Mouse (Mus musculus) G1E (cell line): ENCODE data around the gene Cpt1c. TPM values are rescaled to one million over a fixed set of nuclear protein-coding genes. Genes with fewer than 3 reads are reported as not detected.
A peak's percentile ranks its signal among the peaks of the same experiment; 100 is the strongest.

ENCODE experiments used
- ATAC-seq: 2 replicates; pipeline ENCODE4 v1.8.0; 2016; ENCODE audit warnings: mild to moderate bottlenecking; ENCODE audit not compliant: insufficient number of reproducible peaks, poor library complexity, low FRiP score, severe bottlenecking; ENCODE audit errors: extremely low read depth
- DNase-seq: peaks from one replicate; pipeline ENCODE4 v3.0.0; 2012; ENCODE audit warnings: low spot score
- H3K27me3 ChIP-seq: 2 replicates; pipeline ENCODE4 v1.6.1; 2012; ENCODE audit warnings: mild to moderate bottlenecking, low read length, inconsistent platforms; ENCODE audit not compliant: insufficient read depth
- H3K36me3 ChIP-seq: replicated peaks from 2 replicates; pipeline ENCODE3; 2012; ENCODE audit warnings: mild to moderate bottlenecking, inconsistent platforms
- H3K4me1 ChIP-seq: 2 replicates; pipeline ENCODE4 v1.6.1; 2012; ENCODE audit warnings: low read depth, low read length, inconsistent platforms, mixed read lengths; ENCODE audit not compliant: insufficient read depth
- H3K4me3 ChIP-seq: 2 replicates; pipeline ENCODE4 v1.5.1; 2012; ENCODE audit warnings: low read depth, mild to moderate bottlenecking, inconsistent platforms, low read length, moderate library complexity, mixed read lengths
- H3K9me3 ChIP-seq: replicated peaks from 2 replicates; pipeline ENCODE4 v1.6.1; 2012; ENCODE audit warnings: inconsistent platforms
- CTCF ChIP-seq: IDR thresholded peaks from 2 replicates; pipeline ENCODE4 v1.5.1; 2012; ENCODE audit warnings: low read depth, low read length, inconsistent platforms, mixed read lengths
- GATA1 ChIP-seq: IDR thresholded peaks from 2 replicates; pipeline ENCODE4 v1.6.1; 2012; ENCODE audit warnings: borderline replicate concordance, low read length, inconsistent platforms, mixed read lengths
- GATA2 ChIP-seq: IDR thresholded peaks from 2 replicates; pipeline ENCODE4 v1.6.1; 2012; ENCODE audit warnings: low read depth, low read length, inconsistent platforms, borderline replicate concordance
- POLR2AphosphoS5 ChIP-seq: IDR thresholded peaks from 2 replicates; pipeline ENCODE4 v1.6.1; 2012; ENCODE audit warnings: low read depth, low read length, inconsistent platforms; ENCODE audit not compliant: insufficient replicate concordance
- TAL1 ChIP-seq: conservative IDR thresholded peaks from 2 replicates; pipeline ENCODE4 v1.6.1; 2012; ENCODE audit warnings: low read depth, low read length, inconsistent platforms, mixed read lengths
- polyA plus RNA-seq: library from polyadenylated mRNA; stranded (reverse); fragments of >175 nt; gene quantifications from 2 replicates; pipeline ENCODE4 v1.2.3, GENCODE M21; 2012
- total RNA-seq, 2 experiments: library from RNA; stranded (forward) in 1 of 2; stranded (reverse) in 1 of 2; fragments of 200-1000 nt in 1 of 2; fragments of >200 nt in 1 of 2; fragmentation: Nextera tagmentation in 1 of 2; gene quantifications; 2 replicates each; pipeline ENCODE4 v1.2.3; 2014 to 2017

The Cpt1c gene
- total and polyA plus RNA-seq, 3 experiments, result 0.11 to 2.4 (median 0.28) TPM

GRCm38 (mm10) chr7:44959281-44959680 is 15.4 kb downstream of the Cpt1c start:
- TF ChIP-seq GATA1 (no peak), TAL1 (no peak), GATA2 (no peak), CTCF (no peak), POLR2AphosphoS5 (no peak)
- H3K4me3 ChIP-seq, result no peak overlapping the region; the same call in 1 of the 2 replicates
- DNase-seq, result no peak
- peaks cover 37% of the 10 kb centered on the region for H3K27me3 ChIP-seq
- H3K4me1 ChIP-seq, result peaks cover 58% of the 10 kb centered on the region
- no peak; the same call in 1 of the 2 replicates for ATAC-seq
- no peaks in the 10 kb centered on the region for H3K36me3 ChIP-seq
- no peaks in the 10 kb centered on the region for H3K9me3 ChIP-seq

DNA sequence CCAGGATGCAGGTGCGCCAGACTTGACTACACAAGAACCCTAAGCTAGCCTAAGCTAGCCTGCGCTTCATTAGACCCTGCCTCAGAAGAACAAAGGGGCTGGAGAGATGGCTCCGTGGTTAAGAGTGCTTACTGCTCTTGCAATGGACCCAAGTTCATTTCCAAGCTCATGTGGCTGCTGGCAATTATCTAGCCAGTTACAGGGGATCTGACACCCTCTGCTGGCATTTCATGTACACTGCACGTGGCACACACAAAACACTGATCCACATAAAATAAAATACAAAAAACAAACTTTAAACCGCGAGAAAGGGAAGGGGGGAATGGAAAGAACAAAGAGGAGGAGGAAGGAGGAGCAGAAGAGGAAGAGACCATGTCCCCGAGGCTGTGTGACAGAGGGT is 16.4 kb downstream of the Cpt1c start:
- TF ChIP-seq GATA1 (no peak), TAL1 (no peak), CTCF (peak; percentile 48), GATA2 (no peak)
- no peaks in the 10 kb centered on the region for H3K36me3 ChIP-seq
- ATAC-seq, result no peak
- peaks cover 32% of the 10 kb centered on the region for H3K27me3 ChIP-seq
- peaks cover 57% of the 10 kb centered on the region for H3K4me1 ChIP-seq
- H3K4me3 ChIP-seq, result no peak overlapping the region
- no peak for DNase-seq
- no peaks in the 10 kb centered on the region for H3K9me3 ChIP-seq

DNA sequence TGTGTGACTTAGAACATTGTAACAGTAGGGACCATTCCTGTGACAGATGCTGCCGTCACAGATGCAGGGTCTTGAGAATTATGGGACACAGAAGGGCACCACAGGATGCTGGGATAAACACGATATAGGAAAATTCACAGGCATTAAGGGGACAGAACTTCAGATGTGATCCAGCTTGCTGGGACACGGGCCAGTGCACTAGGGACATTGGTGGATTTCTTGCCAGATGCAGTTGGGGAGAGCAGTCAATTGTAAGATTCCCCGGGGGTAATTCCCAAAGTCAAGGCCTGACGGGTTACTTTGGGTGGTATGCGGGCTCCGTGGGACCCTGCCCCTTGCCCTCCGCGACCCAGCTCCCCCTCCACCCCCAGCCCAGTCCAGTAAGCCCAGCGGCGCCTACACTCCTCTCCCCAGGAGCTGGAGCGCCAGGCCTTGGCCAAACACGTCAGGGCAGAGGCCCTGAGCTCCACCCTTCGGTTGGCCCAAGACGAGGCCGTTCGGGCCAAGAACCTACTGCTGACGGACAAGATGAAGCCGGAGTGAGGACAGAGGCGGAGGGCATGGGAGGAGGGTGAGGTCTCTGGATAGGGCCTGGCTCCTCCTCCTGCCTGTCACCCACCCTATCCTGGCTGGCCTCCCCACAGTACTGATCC is 17.3 kb downstream of the Cpt1c start:
- Histone ChIP-seq H3K4me1 (peaks cover 58% of the 10 kb centered on the region), H3K9me3 (no peaks in the 10 kb centered on the region), H3K4me3 (no peak overlapping the region), H3K36me3 (no peaks in the 10 kb centered on the region), H3K27me3 (peaks cover 30% of the 10 kb centered on the region)
- TF ChIP-seq CTCF (no peak), POLR2AphosphoS5 (no peak), GATA2 (no peak), GATA1 (no peak), TAL1 (no peak)
- no peak for DNase-seq
- no peak for ATAC-seq

DNA sequence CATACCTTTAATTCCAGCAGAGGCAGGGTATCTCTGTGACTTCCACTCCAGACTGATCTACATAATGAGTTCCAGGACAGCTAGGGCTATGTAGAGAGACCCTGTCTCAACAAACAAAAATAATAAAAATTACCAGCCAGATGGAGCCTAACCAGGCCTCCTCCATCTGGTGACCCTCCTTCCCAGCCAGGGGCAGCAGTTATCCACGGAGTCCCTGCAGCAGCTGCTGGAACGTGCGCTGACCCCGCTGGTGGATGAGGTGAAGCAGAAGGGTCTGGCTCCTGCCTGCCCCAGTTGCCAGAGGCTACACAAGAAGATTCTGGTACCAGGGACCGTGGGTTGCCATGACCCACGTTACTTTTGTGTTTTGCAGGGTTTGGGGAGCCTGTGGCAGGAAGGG is 18.4 kb downstream of the Cpt1c start:
- TF ChIP-seq TAL1, result no peak
- no peak for TF ChIP-seq GATA1
- TF ChIP-seq POLR2AphosphoS5, result no peak
- no peak for TF ChIP-seq CTCF
- no peak for TF ChIP-seq GATA2
- DNase-seq (no peak), ATAC-seq (no peak)
- H3K9me3 ChIP-seq, result no peaks in the 10 kb centered on the region
- peaks cover 30% of the 10 kb centered on the region for H3K27me3 ChIP-seq
- H3K4me3 ChIP-seq, result no peak overlapping the region
- H3K36me3 ChIP-seq, result no peaks in the 10 kb centered on the region
- H3K4me1 ChIP-seq, result peaks cover 56% of the 10 kb centered on the region

GRCm38 (mm10) chr7:44955628-44956027 is 19.0 kb downstream of the Cpt1c start:
- TF ChIP-seq CTCF (peak; percentile 50; the same call in 1 of the 2 replicates), POLR2AphosphoS5 (no peak)
- DNase-seq (no peak), ATAC-seq (no peak)
- H3K27me3 ChIP-seq, result peaks cover 33% of the 10 kb centered on the region
- H3K4me1 ChIP-seq, result peaks cover 50% of the 10 kb centered on the region
- no peaks in the 10 kb centered on the region for H3K36me3 ChIP-seq
- H3K4me3 ChIP-seq, result no peak overlapping the region
- no peaks in the 10 kb centered on the region for H3K9me3 ChIP-seq

DNA sequence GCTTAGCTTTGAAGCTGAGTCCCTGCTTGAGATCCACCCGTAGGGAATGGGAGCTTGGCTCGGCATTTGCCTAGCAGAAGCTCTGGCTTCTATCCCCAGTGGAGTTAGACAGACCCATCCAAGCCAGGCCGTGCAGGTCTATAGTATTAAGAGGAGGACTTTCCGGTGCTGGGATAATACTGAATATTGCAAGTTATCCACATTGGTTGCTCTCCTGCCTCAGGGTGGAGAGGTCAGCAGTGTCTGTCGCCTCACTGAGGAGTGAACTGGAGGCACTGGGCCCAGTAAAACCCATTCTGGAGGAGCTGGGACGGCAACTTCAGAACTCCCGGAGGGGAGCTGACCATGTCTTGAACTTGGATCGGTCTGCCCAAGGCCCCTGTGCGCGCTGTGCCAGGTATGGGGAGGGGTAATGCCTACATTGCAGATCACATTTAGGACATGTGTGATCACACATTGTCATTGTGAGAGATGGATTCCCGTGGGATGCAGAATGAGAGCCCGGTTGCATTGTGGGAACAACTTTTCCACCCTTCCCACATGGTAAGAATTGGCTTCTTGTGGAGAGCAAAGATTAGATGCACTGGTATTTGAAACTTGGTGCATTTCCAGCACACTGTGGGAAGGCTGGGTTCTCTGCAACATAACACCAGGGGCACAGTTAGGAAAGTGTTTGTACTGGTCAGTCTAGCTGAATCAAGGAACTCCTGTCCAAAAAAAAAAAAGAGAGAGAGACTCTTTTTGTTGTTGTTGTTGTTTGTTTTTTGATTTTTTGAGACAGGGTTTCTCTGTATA is 20.4 kb downstream of the Cpt1c start:
- Histone ChIP-seq H3K36me3 (no peaks in the 10 kb centered on the region), H3K4me3 (no peak overlapping the region), H3K9me3 (no peaks in the 10 kb centered on the region), H3K4me1 (peaks cover 38% of the 10 kb centered on the region), H3K27me3 (peaks cover 41% of the 10 kb centered on the region)
- TF ChIP-seq POLR2AphosphoS5, result no peak
- TF ChIP-seq TAL1, result no peak
- no peak for TF ChIP-seq GATA1
- TF ChIP-seq CTCF, result no peak
- no peak for TF ChIP-seq GATA2
- DNase-seq (no peak), ATAC-seq (no peak)
